Mouse (Mus musculus): ENCODE measurements around the gene Atat1. TPM values are rescaled to one million over a fixed set of nuclear protein-coding genes. Genes with fewer than 3 reads are reported as not detected.

Gene Atat1
- polyA plus RNA-seq, 1 experiment = 80.2 TPM

DNA sequence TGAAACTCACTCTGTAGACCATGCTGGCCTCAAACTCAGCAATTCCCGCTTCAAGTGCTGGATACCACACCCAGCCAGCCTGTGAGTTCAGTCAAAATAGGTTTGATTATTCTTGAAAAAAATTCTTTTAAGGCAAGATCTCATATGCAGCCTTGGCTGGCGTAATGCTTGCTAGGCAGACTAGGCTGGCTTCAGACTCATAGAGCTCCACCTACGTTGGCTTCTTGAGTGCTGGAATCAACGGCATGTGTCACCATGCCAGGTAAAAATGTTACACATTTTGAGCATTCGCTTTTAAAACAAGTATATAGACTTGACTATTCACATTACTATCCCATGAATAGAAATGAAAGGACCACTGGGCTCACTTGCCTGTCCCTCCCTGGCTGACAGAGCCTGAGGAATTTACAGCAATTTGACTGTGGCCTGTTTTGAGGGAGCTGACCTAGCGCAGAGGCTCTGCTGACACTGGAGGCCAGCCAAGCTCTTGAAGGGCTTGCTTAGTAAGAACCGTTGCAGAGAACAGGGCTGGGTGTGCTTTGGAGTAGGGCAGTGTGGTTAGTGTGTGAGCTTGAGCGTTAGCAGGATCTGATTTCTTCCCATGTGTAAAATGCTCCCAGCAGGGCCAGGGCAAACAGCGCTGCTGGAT is 6.4 kb downstream of the Atat1 start:
- H3K27me3 ChIP-seq (ENCODE audit: control insufficient read depth, insufficient read depth, low read length) = no peaks in the 10 kb centered on the region
- no peaks in the 10 kb centered on the region for H3K4me1 ChIP-seq (ENCODE audit: control insufficient read depth, insufficient read depth, low read length)
- H3K27ac ChIP-seq (ENCODE audit: insufficient read depth, low read length) = no peak overlapping the region
- H3K4me3 ChIP-seq (replicated peaks; ENCODE audit: insufficient read depth, low read depth, low read length) = no peak overlapping the region
- DNase-seq = no peak
- no peak for TF ChIP-seq POLR2A (IDR thresholded peaks at IDR 0.05; ENCODE audit: borderline replicate concordance, insufficient read depth, low read length)
- TF ChIP-seq CTCF (IDR thresholded peaks at IDR 0.05; ENCODE audit: borderline replicate concordance, insufficient read depth, low read depth, low read length) = no peak
- WGBS = 84% methylated on average over 9 of the region's 9 CpGs

- Histone ChIP-seq H3K27ac (ENCODE audit: insufficient read depth, low read length) (no peak overlapping the region), H3K27me3 (ENCODE audit: control insufficient read depth, insufficient read depth, low read length) (no peaks in the 10 kb centered on the region), H3K4me3 (replicated peaks; ENCODE audit: insufficient read depth, low read depth, low read length) (no peak overlapping the region), H3K4me1 (ENCODE audit: control insufficient read depth, insufficient read depth, low read length) (peaks cover 12% of the 10 kb centered on the region)
- no peak for DNase-seq
- WGBS = 91% methylated on average over 3 of the region's 3 CpGs
- TF ChIP-seq CTCF (IDR thresholded peaks at IDR 0.05; ENCODE audit: borderline replicate concordance, insufficient read depth, low read depth, low read length) (no peak), POLR2A (IDR thresholded peaks at IDR 0.05; ENCODE audit: borderline replicate concordance, insufficient read depth, low read length) (no peak)
Measured at GRCm38 (mm10) chr17:35900636-35901035, 9.2 kb downstream of the Atat1 start.

DNA sequence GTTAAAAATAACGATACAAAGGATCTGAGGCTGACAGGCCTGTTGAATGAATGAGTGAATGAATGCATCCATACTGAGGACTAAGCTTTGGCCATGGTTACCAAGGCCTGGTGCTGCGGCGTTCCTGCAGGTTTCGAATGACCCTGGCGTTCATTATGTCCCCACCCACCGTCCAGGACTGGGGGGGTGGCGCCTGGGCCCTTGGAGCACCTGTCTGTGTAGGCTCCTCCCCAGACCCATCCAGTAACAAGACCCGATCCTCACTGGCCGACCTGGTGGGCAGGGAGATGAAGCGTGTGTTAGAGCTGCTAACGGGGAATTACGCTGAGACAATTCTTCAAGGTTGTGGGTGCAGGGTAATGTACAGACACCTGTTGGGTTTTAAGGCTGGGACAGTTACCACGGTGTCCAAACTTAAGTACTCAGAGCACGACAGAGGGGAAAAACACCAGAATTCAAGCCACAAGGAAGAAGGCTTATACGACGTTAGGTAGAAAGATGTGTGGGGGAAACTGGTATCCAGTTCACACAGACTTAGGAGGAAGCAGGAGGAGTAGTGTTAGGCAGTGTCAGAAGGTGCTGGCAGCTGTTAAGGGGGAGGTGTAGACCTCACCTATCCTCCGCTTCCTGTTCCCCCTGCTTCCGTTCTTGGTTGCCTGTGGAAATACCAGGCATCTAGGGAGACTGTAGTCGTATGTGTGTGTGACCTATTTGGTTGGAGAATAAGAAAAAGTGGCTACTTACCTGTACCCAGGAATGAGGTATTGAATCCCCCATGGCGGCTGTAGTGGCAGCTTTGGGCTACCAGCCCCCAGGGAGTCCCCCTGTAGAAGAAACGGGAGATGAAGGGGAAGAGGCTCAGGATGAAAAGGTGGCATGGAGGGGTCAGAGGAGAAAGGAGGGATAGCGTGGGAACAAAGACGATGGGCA is 12.0 kb downstream of the Atat1 start:
- Histone ChIP-seq H3K4me1 (ENCODE audit: control insufficient read depth, insufficient read depth, low read length) (peaks cover 18% of the 10 kb centered on the region), H3K27ac (ENCODE audit: insufficient read depth, low read length) (peak overlapping the region; percentile 38), H3K4me3 (replicated peaks; ENCODE audit: insufficient read depth, low read depth, low read length) (peak overlapping the region; percentile 91), H3K27me3 (ENCODE audit: control insufficient read depth, insufficient read depth, low read length) (no peaks in the 10 kb centered on the region)
- WGBS = 40% methylated on average over 23 of the region's 23 CpGs
- TF ChIP-seq CTCF (IDR thresholded peaks at IDR 0.05; ENCODE audit: borderline replicate concordance, insufficient read depth, low read depth, low read length) (no peak), POLR2A (IDR thresholded peaks at IDR 0.05; ENCODE audit: borderline replicate concordance, insufficient read depth, low read length) (no peak)
- DNase-seq = peak in 1 of 2 experiments; percentile 54

GRCm38 (mm10) chr17:35896781-35897643 is 12.9 kb downstream of the Atat1 start, which contains the start of gene 2310061I04Rik:
2310061I04Rik (minus strand) TSS chr17:35897431.
- DNase-seq = peak; percentile 94 to 95
- H3K27me3 ChIP-seq (ENCODE audit: control insufficient read depth, insufficient read depth, low read length) = no peaks in the 10 kb centered on the region
- H3K27ac ChIP-seq (ENCODE audit: insufficient read depth, low read length) = peak within 1 kb of the TSS; percentile 98
- H3K4me3 ChIP-seq (replicated peaks; ENCODE audit: insufficient read depth, low read depth, low read length) = peak within 1 kb of the TSS; percentile 91
- H3K4me1 ChIP-seq (ENCODE audit: control insufficient read depth, insufficient read depth, low read length) = peaks cover 18% of the 10 kb centered on the region
- no peak for TF ChIP-seq CTCF (IDR thresholded peaks at IDR 0.05; ENCODE audit: borderline replicate concordance, insufficient read depth, low read depth, low read length)
- TF ChIP-seq POLR2A (IDR thresholded peaks at IDR 0.05; ENCODE audit: borderline replicate concordance, insufficient read depth, low read length) = peak; percentile 74; the same call in 1 of the 2 replicates
- under 1% methylated on average over 68 of the region's 86 CpGs for WGBS

GRCm38 (mm10) chr17:35887725-35888124 is 22.1 kb downstream of the Atat1 start:
- H3K27ac ChIP-seq (ENCODE audit: insufficient read depth, low read length) = no peak overlapping the region
- WGBS = 82% methylated on average over 10 of the region's 17 CpGs
- DNase-seq = no peak
- no peaks in the 10 kb centered on the region for H3K4me1 ChIP-seq (ENCODE audit: control insufficient read depth, insufficient read depth, low read length)
- H3K27me3 ChIP-seq (ENCODE audit: control insufficient read depth, insufficient read depth, low read length) = no peaks in the 10 kb centered on the region
- no peak for TF ChIP-seq POLR2A (IDR thresholded peaks at IDR 0.05; ENCODE audit: borderline replicate concordance, insufficient read depth, low read length)
- no peak for TF ChIP-seq CTCF (IDR thresholded peaks at IDR 0.05; ENCODE audit: borderline replicate concordance, insufficient read depth, low read depth, low read length)
- H3K4me3 ChIP-seq (replicated peaks; ENCODE audit: insufficient read depth, low read depth, low read length) = no peak overlapping the region

GRCm38 (mm10) chr17:35883777-35884176 is 26.1 kb downstream of the Atat1 start:
- no peaks in the 10 kb centered on the region for H3K27me3 ChIP-seq (ENCODE audit: control insufficient read depth, insufficient read depth, low read length)
- 94% methylated on average over 14 of the region's 14 CpGs for WGBS
- no peak overlapping the region for H3K27ac ChIP-seq (ENCODE audit: insufficient read depth, low read length)
- no peak for DNase-seq
- H3K4me3 ChIP-seq (replicated peaks; ENCODE audit: insufficient read depth, low read depth, low read length) = no peak overlapping the region
- peaks cover 9% of the 10 kb centered on the region for H3K4me1 ChIP-seq (ENCODE audit: control insufficient read depth, insufficient read depth, low read length)
- TF ChIP-seq POLR2A (IDR thresholded peaks at IDR 0.05; ENCODE audit: borderline replicate concordance, insufficient read depth, low read length) (no peak), CTCF (IDR thresholded peaks at IDR 0.05; ENCODE audit: borderline replicate concordance, insufficient read depth, low read depth, low read length) (no peak)

DNA sequence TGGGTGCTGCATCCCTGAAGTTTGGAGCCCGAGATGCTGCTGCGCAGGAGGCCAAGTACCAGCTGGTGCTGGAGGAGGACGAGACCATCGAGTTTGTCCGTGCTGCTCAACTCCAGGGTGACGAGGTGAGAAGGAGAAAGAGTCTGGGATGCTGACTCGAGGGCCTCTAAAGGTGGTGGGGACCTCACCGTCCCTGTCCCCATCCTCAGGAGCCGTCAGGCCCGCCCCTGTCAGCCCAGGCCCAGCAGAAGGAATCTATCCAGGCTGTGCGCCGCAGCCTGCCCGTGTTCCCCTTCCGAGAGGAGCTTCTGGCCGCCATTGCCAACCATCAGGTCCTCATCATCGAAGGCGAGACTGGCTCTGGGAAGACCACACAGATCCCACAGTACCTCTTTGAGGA is 27.0 kb downstream of the Atat1 start:
- H3K27me3 ChIP-seq (ENCODE audit: control insufficient read depth, insufficient read depth, low read length) = no peaks in the 10 kb centered on the region
- 88% methylated on average over 17 of the region's 17 CpGs for WGBS
- no peak for TF ChIP-seq CTCF (IDR thresholded peaks at IDR 0.05; ENCODE audit: borderline replicate concordance, insufficient read depth, low read depth, low read length)
- TF ChIP-seq POLR2A (IDR thresholded peaks at IDR 0.05; ENCODE audit: borderline replicate concordance, insufficient read depth, low read length) = no peak

More for the DNA sequence above, 27.0 kb downstream of the Atat1 start:
- H3K4me3 ChIP-seq (replicated peaks; ENCODE audit: insufficient read depth, low read depth, low read length) = no peak overlapping the region
- no peak for DNase-seq
- H3K4me1 ChIP-seq (ENCODE audit: control insufficient read depth, insufficient read depth, low read length) = peaks cover 9% of the 10 kb centered on the region
- H3K27ac ChIP-seq (ENCODE audit: insufficient read depth, low read length) = no peak overlapping the region

All from cerebellum, adult 2 months (tissue).